Mouse (Mus musculus) thymus, postnatal 4 days (tissue): Measurements from ENCODE around the gene Chn1.

Experiments used
- DNase-seq: peaks from one replicate; pipeline ENCODE4 v3.0.0; 2021

Chn1 gene

GRCm38 (mm10) chr2:73587109-73587506 is 188.0 kb downstream of the Chn1 start:
- no peak for DNase-seq

GRCm38 (mm10) chr2:73586392-73587108 is 188.6 kb downstream of the Chn1 start:
- no peak for DNase-seq

GRCm38 (mm10) chr2:73585347-73585831 is 189.8 kb downstream of the Chn1 start:
- no peak for DNase-seq

- peak; percentile 83 for DNase-seq
Measured at GRCm38 (mm10) chr2:73584645-73585346, 190.3 kb downstream of the Chn1 start.

- DNase-seq: no peak
Measured at GRCm38 (mm10) chr2:73580720-73581119, 194.4 kb downstream of the Chn1 start.

GRCm38 (mm10) chr2:73580166-73580565 is 195.0 kb downstream of the Chn1 start, which contains the start of gene Chrna1:
TSS of gene Chrna1 (minus strand) at chr2:73580338.
- no peak for DNase-seq

GRCm38 (mm10) chr2:73579168-73579567 is 196.0 kb downstream of the Chn1 start:
- no peak for DNase-seq

GRCm38 (mm10) chr2:73574418-73574817 is 200.7 kb downstream of the Chn1 start:
- DNase-seq: no peak

- DNase-seq: no peak
Measured at GRCm38 (mm10) chr2:73573556-73573955, 201.6 kb downstream of the Chn1 start.

- DNase-seq: peak; percentile 76
Measured at GRCm38 (mm10) chr2:73572539-73573372, 202.4 kb downstream of the Chn1 start.

- DNase-seq: no peak
Measured at GRCm38 (mm10) chr2:73571901-73572300, 203.2 kb downstream of the Chn1 start.

- no peak for DNase-seq
Measured at GRCm38 (mm10) chr2:73571304-73571703, 203.8 kb downstream of the Chn1 start.

- peak; percentile 72 for DNase-seq
Measured at GRCm38 (mm10) chr2:73566989-73567605, 208.0 kb downstream of the Chn1 start.

GRCm38 (mm10) chr2:73566162-73566561 is 209.0 kb downstream of the Chn1 start:
- DNase-seq: peak; percentile 74

- peak; percentile 33 for DNase-seq
Measured at GRCm38 (mm10) chr2:73563690-73564089, 211.5 kb downstream of the Chn1 start.

GRCm38 (mm10) chr2:73562656-73563055 is 212.5 kb downstream of the Chn1 start:
- no peak for DNase-seq

GRCm38 (mm10) chr2:73561665-73562063 is 213.5 kb downstream of the Chn1 start:
- peak; percentile 65 for DNase-seq

- no peak for DNase-seq
Measured at GRCm38 (mm10) chr2:73560899-73561664, 214.1 kb downstream of the Chn1 start.
